Mouse (Mus musculus): Measurements from ENCODE around the gene Acot12.
"Not testable (repeated sequence)": the region's sequence is repeated elsewhere in the genome, so short reads cannot be mapped to it uniquely, and the experiment has no call there.

Gene Acot12

DNA sequence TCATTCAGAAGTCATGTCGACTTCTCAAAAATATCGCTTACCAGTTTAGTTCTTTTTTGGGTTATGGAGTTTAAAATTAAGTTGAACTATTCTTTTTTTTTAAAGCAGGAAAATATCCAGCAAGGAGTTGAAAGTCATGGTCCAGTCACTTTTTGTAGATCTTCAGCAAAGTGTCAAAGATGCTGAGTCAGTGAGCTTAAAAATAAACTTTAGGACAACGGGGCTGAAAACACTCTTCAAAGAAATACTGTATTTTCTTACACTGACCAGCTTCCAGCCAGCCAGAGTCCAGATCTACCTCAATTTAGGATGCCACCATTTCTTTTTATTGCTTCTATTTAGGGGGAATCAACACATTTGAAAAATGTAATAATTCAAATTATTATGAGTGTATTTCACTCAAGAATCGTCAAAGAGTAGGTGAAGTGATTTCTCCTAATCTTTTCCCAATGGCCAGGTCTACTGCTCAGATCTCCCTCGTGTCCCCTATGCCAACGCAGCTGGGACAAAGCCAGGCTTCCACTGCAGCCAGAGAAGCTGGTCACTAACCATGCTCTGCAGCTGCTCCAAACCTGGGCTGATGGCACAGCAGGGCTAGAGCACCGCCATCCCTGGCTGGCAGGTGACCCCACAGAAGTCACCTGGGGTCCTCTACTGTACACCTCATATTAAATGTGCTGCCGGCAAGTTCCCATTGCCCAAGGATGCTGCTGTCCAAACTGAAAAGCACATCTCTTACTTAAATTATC lies 19.2 kb downstream of the Acot12 start:
- no peak for DNase-seq (ENCODE audit: low spot score)

GRCm38 (mm10) chr13:91761654-91762445 lies 20.5 kb downstream of the Acot12 start:
- no peak for DNase-seq (ENCODE audit: low spot score)

GRCm38 (mm10) chr13:91763654-91764053 lies 22.3 kb downstream of the Acot12 start:
- not testable (repeated sequence) for DNase-seq (ENCODE audit: low spot score)

- DNase-seq (ENCODE audit: low spot score): no peak
These were observed 24.3 kb downstream of the Acot12 start for GRCm38 (mm10) chr13:91765627-91766026.

GRCm38 (mm10) chr13:91768683-91769651 lies 27.7 kb downstream of the Acot12 start:
- DNase-seq (ENCODE audit: low spot score): no peak

GRCm38 (mm10) chr13:91778092-91778491 lies 36.8 kb downstream of the Acot12 start:
- DNase-seq (ENCODE audit: low spot score): no peak

GRCm38 (mm10) chr13:91779892-91780291 lies 38.6 kb downstream of the Acot12 start:
- DNase-seq (ENCODE audit: low spot score): no peak

DNA sequence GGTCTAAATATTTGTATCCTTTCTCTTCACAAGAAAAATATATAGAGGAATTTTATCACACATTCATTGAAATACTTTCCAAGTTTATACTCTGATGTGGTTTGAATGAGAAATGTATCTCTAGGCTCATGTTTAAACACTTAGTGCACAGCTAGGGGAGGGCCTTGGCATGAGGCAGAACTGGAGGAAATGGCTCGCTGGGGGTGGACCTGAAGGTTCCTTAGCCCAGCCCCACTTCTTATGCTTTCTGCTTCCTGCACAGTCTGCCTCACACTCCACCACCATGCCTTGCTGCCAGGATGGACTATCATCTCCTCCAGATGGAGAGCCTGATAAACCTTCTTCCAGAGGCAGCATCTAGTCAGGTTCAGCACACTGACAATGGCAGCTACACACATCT lies 50.7 kb downstream of the Acot12 start:
- no peak for DNase-seq (ENCODE audit: low spot score)

DNA sequence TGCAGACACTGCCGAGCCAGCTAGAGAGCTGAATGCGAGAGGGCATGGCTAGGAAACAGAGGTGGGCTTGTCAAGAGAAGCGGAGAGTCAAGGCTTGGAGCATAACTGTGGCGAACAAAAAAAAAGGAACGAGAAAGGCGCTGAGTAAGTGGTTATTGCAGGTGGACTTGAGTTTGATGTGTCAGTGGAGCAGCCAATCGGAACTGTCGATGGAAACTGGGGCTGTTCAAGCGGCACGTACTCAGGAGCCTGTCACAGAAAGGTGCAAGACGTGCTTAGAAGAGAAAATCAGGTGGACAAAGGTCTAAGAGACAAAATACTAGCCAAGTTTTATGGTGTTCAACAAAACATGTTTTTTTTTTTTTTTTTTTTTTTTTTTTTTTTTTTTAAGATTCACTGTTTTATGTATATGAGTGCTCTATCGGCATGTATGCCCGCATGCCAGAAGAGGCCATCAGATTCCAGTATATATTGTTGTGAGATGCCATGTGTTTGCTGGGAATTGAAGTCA lies 53.7 kb downstream of the Acot12 start:
- DNase-seq (ENCODE audit: low spot score): no peak

- no peak for DNase-seq (ENCODE audit: low spot score)
These were observed 54.3 kb downstream of the Acot12 start for GRCm38 (mm10) chr13:91795593-91795992.

GRCm38 (mm10) chr13:91796003-91796402 lies 54.7 kb downstream of the Acot12 start:
- DNase-seq (ENCODE audit: low spot score): no peak

GRCm38 (mm10) chr13:91796916-91797315 lies 55.6 kb downstream of the Acot12 start:
- no peak for DNase-seq (ENCODE audit: low spot score)

DNA sequence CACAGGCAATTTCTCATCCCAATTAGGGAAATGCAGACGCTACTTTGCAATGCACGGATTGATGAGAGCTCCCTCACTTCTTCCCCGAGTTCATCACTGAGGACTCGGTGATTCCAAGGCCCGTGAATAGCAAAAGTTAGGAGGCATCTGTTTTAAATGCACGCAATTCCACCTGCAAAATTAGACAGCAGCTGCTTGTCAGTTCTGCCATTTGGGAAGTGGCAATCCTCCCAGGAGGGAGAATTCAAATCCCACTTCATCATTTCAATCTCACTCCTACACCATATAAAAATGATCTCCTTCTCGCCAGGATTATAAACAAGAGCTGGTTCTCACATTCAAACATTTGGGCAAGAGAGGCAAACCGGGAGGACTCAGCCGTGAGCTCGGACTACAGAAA lies 56.1 kb downstream of the Acot12 start:
- DNase-seq (ENCODE audit: low spot score): no peak

DNA sequence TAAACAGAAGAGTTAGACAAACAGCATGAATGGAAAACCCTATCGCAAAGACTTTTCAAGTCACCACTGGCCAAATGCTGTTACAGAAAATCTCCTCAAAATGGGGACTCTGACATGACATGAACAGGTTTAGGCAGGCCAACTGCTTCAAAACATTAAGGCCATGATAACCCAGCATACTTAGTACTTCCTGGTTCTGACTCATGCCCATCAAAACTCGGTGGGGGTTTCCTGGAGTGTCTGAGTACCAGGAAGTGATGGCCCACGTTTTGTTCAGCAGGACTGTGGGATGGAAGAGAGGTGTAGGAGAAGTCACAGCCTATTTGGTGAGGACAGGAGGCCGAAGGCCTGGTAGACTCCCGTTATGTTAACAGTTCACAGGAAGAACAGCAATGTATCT lies 60.4 kb downstream of the Acot12 start:
- DNase-seq (ENCODE audit: low spot score): no peak

- peak; percentile 85 for DNase-seq (ENCODE audit: low spot score)
These were observed 66.0 kb downstream of the Acot12 start, which contains the start of gene Zcchc9 for GRCm38 (mm10) chr13:91807155-91807839. Zcchc9 (minus strand) TSS chr13:91807705.

DNA sequence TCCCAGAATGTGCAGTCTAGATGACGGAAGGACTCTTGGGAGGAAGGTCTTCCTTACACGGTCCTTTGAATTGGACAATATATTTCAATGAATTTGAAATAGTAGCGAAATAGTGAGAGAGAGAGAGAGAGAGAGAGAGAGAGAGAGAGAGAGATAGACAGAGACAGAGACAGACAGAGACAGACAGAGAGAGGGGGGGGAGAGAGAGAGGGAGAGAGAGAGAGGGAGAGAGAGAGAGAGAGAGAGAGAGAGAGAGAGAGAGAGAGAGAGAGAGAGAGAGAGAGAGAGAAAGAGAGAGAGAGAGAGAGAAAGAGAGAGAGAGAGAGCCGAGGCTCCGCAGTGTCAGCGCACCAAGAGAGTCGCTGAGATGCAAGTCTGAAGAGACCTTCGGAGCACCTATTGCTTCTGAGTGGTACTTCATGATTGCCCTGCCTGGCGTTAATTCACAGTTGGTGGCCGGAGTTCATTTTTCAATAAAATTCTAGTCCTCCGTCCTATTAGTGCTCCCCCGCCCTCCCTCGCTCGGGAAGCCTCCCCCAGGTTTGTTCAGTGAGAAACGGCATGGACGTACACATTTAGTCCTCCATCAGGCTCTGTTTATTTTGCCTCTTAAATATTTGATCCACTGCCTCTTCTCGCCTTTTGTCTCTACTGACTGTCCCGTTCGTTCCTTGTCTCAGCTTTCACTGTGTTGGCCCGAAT lies 66.7 kb downstream of the Acot12 start:
- DNase-seq (ENCODE audit: low spot score): no peak

DNA sequence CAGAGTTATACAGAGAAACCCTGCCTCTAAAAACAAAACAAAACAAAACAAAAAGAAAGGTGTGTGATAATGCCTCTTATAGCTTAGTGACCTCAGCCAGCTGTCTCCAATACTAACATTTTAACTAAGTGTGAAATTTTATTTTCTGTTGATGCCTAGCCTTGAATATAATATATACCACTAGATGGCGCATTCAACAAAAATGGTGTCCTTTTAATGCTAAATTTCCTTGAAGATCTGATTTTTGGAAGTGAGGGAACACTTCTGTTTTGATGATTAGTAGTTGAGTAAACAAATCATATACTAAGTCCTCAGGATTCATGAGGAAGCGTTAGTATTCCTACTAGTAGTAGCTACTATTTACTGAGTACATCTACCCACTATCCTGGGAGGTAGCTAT lies 68.2 kb downstream of the Acot12 start:
- DNase-seq (ENCODE audit: low spot score): no peak

GRCm38 (mm10) chr13:91814670-91815069 lies 73.4 kb downstream of the Acot12 start:
- no peak for DNase-seq (ENCODE audit: low spot score)

DNA sequence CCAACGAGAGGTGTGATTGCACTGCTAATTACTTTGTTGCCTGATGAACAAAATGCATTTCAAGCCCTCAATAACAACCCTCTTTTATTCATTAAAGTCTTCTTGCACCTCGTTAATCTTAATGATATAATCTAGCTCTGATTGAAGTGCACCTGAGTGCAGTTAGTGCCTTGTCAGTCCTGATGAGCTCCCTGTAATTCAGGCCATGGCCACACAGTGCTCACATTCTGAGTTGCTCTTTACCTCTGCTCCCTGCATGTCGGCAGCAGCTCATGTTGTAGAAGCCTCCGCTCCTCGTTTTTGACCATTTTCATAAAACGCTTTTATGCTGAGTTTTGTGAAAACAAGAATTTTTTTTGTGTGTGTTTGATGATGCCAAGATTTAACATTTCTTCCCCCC lies 82.4 kb downstream of the Acot12 start:
- no peak for DNase-seq (ENCODE audit: low spot score)

GRCm38 (mm10) chr13:91824845-91825550 lies 83.7 kb downstream of the Acot12 start:
- DNase-seq (ENCODE audit: low spot score): no peak

Data from left cerebral cortex, adult 11 months (tissue).